Mouse (Mus musculus) forebrain, embryonic 13.5 days (tissue): ENCODE measurements around the gene March10. TPM values are rescaled to one million over a fixed set of nuclear protein-coding genes. Genes with fewer than 3 reads are reported as not detected.

Experiments
- ATAC-seq: fragments of 200-750 bp; cut with Nextera tagmentation; 2 replicates; pipeline ENCODE4 v1.8.0; 2017
- H3K27ac ChIP-seq: fragments of 300-500 bp; sonication (generic); 2 replicates; pipeline ENCODE4 v1.5.1; 2015; ENCODE audit warnings: inconsistent platforms, mild to moderate bottlenecking, moderate library complexity
- H3K27me3 ChIP-seq: fragments of 300-500 bp; sonication (generic); 2 replicates; pipeline ENCODE4 v1.6.1; 2015; ENCODE audit warnings: mild to moderate bottlenecking, inconsistent platforms
- H3K36me3 ChIP-seq: fragments of 300-500 bp; sonication (generic); 2 replicates; pipeline ENCODE4 v1.6.1; 2015; ENCODE audit warnings: mild to moderate bottlenecking, inconsistent platforms; ENCODE audit not compliant: poor library complexity, severe bottlenecking
- H3K4me1 ChIP-seq: fragments of 300-500 bp; sonication (generic); 2 replicates; pipeline ENCODE4 v1.6.1; 2015; ENCODE audit warnings: inconsistent platforms
- H3K4me2 ChIP-seq: fragments of 300-500 bp; sonication (generic); 2 replicates; pipeline ENCODE4 v1.6.1; 2015; ENCODE audit warnings: inconsistent platforms, mild to moderate bottlenecking, moderate library complexity
- H3K4me3 ChIP-seq: fragments of 300-500 bp; sonication (generic); 2 replicates; pipeline ENCODE4 v1.5.1; 2015; ENCODE audit warnings: mild to moderate bottlenecking, inconsistent platforms
- H3K9ac ChIP-seq: fragments of 300-500 bp; sonication (generic); 2 replicates; pipeline ENCODE4 v1.6.1; 2015; ENCODE audit warnings: mild to moderate bottlenecking, inconsistent platforms
- H3K9me3 ChIP-seq: fragments of 300-500 bp; sonication (generic); replicated peaks from 2 replicates; pipeline ENCODE4 v1.6.1; 2016; ENCODE audit warnings: inconsistent platforms
- WGBS: fragments of 180-500 bp; shearing (Covaris S2); methylation state at CpG from one replicate; pipeline ENCODE4 v1.1.7; 2015; 5-methylcytosine and 5-hydroxymethylcytosine counted together
- polyA plus RNA-seq: library from polyadenylated mRNA; unstranded; fragments of >200 nt; fragmentation: Nextera tagmentation; extraction: Ambion mirVana; gene quantifications from 2 replicates; pipeline ENCODE4 v1.2.1, GENCODE M21; 2015

The March10 gene
- polyA plus RNA-seq, 1 experiment from 2014 or later: not detected

GRCm38 (mm10) chr11:105439796-105440195 is 16.7 kb downstream of the March10 start:
- no peak overlapping the region for H3K27ac ChIP-seq
- H3K4me2 ChIP-seq: no peak overlapping the region
- H3K36me3 ChIP-seq: no peaks in the 10 kb centered on the region
- H3K27me3 ChIP-seq: no peaks in the 10 kb centered on the region
- H3K9ac ChIP-seq: no peak overlapping the region
- WGBS: 83% methylated on average over 7 of the region's 7 CpGs
- ATAC-seq: no peak
- H3K9me3 ChIP-seq: no peaks in the 10 kb centered on the region
- no peak overlapping the region for H3K4me3 ChIP-seq
- H3K4me1 ChIP-seq: no peaks in the 10 kb centered on the region

- Histone ChIP-seq H3K4me3 (no peak overlapping the region), H3K27me3 (no peaks in the 10 kb centered on the region), H3K27ac (no peak overlapping the region), H3K9me3 (no peaks in the 10 kb centered on the region), H3K4me1 (no peaks in the 10 kb centered on the region), H3K4me2 (no peak overlapping the region), H3K9ac (no peak overlapping the region), H3K36me3 (no peaks in the 10 kb centered on the region)
- ATAC-seq: no peak
- WGBS: 84% methylated on average over 7 of the region's 7 CpGs
Observed at GRCm38 (mm10) chr11:105438907-105439306, 17.6 kb downstream of the March10 start.

GRCm38 (mm10) chr11:105426441-105426840 is 30.1 kb downstream of the March10 start:
- Histone ChIP-seq H3K9me3 (no peaks in the 10 kb centered on the region), H3K4me3 (no peak overlapping the region), H3K4me1 (no peaks in the 10 kb centered on the region), H3K4me2 (no peak overlapping the region), H3K9ac (no peak overlapping the region), H3K27ac (no peak overlapping the region), H3K36me3 (no peaks in the 10 kb centered on the region), H3K27me3 (no peaks in the 10 kb centered on the region)
- 76% methylated on average over 5 of the region's 5 CpGs for WGBS
- no peak for ATAC-seq

GRCm38 (mm10) chr11:105424643-105425042 is 31.9 kb downstream of the March10 start:
- Histone ChIP-seq H3K4me3 (no peak overlapping the region), H3K4me2 (no peak overlapping the region), H3K4me1 (no peaks in the 10 kb centered on the region), H3K9ac (no peak overlapping the region), H3K27me3 (no peaks in the 10 kb centered on the region), H3K27ac (no peak overlapping the region), H3K36me3 (no peaks in the 10 kb centered on the region), H3K9me3 (no peaks in the 10 kb centered on the region)
- 92% methylated on average over 4 of the region's 4 CpGs for WGBS
- no peak for ATAC-seq

- no peak for ATAC-seq
- Histone ChIP-seq H3K9me3 (0 out of 2 replicates have a peak, but pooled peaks cover 3% of the 10 kb centered on the region), H3K4me2 (no peak overlapping the region), H3K4me1 (no peaks in the 10 kb centered on the region), H3K4me3 (no peak overlapping the region), H3K27ac (no peak overlapping the region), H3K36me3 (no peaks in the 10 kb centered on the region), H3K27me3 (no peaks in the 10 kb centered on the region), H3K9ac (no peak overlapping the region)
- 78% methylated on average over 7 of the region's 7 CpGs for WGBS
Observed at GRCm38 (mm10) chr11:105420671-105421450, 35.7 kb downstream of the March10 start.

GRCm38 (mm10) chr11:105419946-105420345 is 36.6 kb downstream of the March10 start:
- Histone ChIP-seq H3K4me3 (no peak overlapping the region), H3K9ac (no peak overlapping the region), H3K9me3 (0 out of 2 replicates have a peak, but pooled peaks cover 3% of the 10 kb centered on the region), H3K4me1 (no peaks in the 10 kb centered on the region), H3K36me3 (no peaks in the 10 kb centered on the region), H3K4me2 (no peak overlapping the region), H3K27ac (no peak overlapping the region), H3K27me3 (no peaks in the 10 kb centered on the region)
- ATAC-seq: no peak
- 88% methylated on average over 7 of the region's 7 CpGs for WGBS

- Histone ChIP-seq H3K27ac (no peak overlapping the region), H3K36me3 (no peaks in the 10 kb centered on the region), H3K4me3 (no peak overlapping the region), H3K4me2 (no peak overlapping the region), H3K27me3 (no peaks in the 10 kb centered on the region), H3K9me3 (0 out of 2 replicates have a peak, but pooled peaks cover 3% of the 10 kb centered on the region), H3K4me1 (no peaks in the 10 kb centered on the region), H3K9ac (no peak overlapping the region)
- no peak for ATAC-seq
- 85% methylated on average over 1 of the region's 1 CpGs for WGBS
Observed at GRCm38 (mm10) chr11:105414009-105414408, 42.5 kb downstream of the March10 start.

- Histone ChIP-seq H3K27ac (no peak overlapping the region), H3K9ac (no peak overlapping the region), H3K36me3 (no peaks in the 10 kb centered on the region), H3K27me3 (no peaks in the 10 kb centered on the region), H3K4me2 (no peak overlapping the region), H3K4me3 (no peak overlapping the region), H3K4me1 (peaks cover 11% of the 10 kb centered on the region), H3K9me3 (no peaks in the 10 kb centered on the region)
- 92% methylated on average over 11 of the region's 11 CpGs for WGBS
- no peak for ATAC-seq
Observed at GRCm38 (mm10) chr11:105409408-105409807, 47.1 kb downstream of the March10 start.

- 30% methylated on average over 6 of the region's 6 CpGs for WGBS
- ATAC-seq: no peak
- no peaks in the 10 kb centered on the region for H3K27me3 ChIP-seq
Observed at GRCm38 (mm10) chr11:105407846-105408441, 48.6 kb downstream of the March10 start.

GRCm38 (mm10) chr11:105402355-105402754 is 54.2 kb downstream of the March10 start:
- no peak overlapping the region for H3K4me3 ChIP-seq
- no peaks in the 10 kb centered on the region for H3K9me3 ChIP-seq
- no peak overlapping the region for H3K4me2 ChIP-seq
- H3K9ac ChIP-seq: no peak overlapping the region
- no peaks in the 10 kb centered on the region for H3K27me3 ChIP-seq
- H3K4me1 ChIP-seq: peaks cover under 1% of the 10 kb centered on the region; the same call in 1 of the 2 replicates
- WGBS: 42% methylated on average over 9 of the region's 9 CpGs
- no peak overlapping the region for H3K27ac ChIP-seq
- ATAC-seq: no peak
- no peaks in the 10 kb centered on the region for H3K36me3 ChIP-seq

More at GRCm38 (mm10) chr11:105407846-105408441, 48.6 kb downstream of the March10 start:
- Histone ChIP-seq H3K4me3 (no peak overlapping the region), H3K9ac (no peak overlapping the region), H3K36me3 (no peaks in the 10 kb centered on the region), H3K27ac (no peak overlapping the region), H3K4me1 (peaks cover 11% of the 10 kb centered on the region), H3K4me2 (no peak overlapping the region), H3K9me3 (no peaks in the 10 kb centered on the region)

- no peak overlapping the region for H3K27ac ChIP-seq
- no peaks in the 10 kb centered on the region for H3K36me3 ChIP-seq
- no peak overlapping the region for H3K4me3 ChIP-seq
- 0 out of 2 replicates have a peak, but pooled peaks cover 3% of the 10 kb centered on the region for H3K9me3 ChIP-seq
- peaks cover 5% of the 10 kb centered on the region; the same call in 1 of the 2 replicates for H3K4me1 ChIP-seq
- H3K4me2 ChIP-seq: no peak overlapping the region
- H3K9ac ChIP-seq: no peak overlapping the region
- ATAC-seq: no peak
- no peaks in the 10 kb centered on the region for H3K27me3 ChIP-seq
- WGBS: 88% methylated on average over 7 of the region's 7 CpGs
Observed at GRCm38 (mm10) chr11:105390290-105390689, 66.2 kb downstream of the March10 start.

- H3K27ac ChIP-seq: no peak overlapping the region
- peaks cover 5% of the 10 kb centered on the region; the same call in 1 of the 2 replicates for H3K4me1 ChIP-seq
- WGBS: 56% methylated on average over 2 of the region's 2 CpGs
- ATAC-seq: no peak
- no peaks in the 10 kb centered on the region for H3K36me3 ChIP-seq
- H3K4me3 ChIP-seq: no peak overlapping the region
- no peak overlapping the region for H3K9ac ChIP-seq
- H3K4me2 ChIP-seq: no peak overlapping the region
- no peaks in the 10 kb centered on the region for H3K27me3 ChIP-seq
- H3K9me3 ChIP-seq: no peaks in the 10 kb centered on the region
Observed at GRCm38 (mm10) chr11:105388636-105389035, 67.9 kb downstream of the March10 start.
